Mouse (Mus musculus) thymus, postnatal 25 days (tissue): ENCODE data around the gene Cebpb.
A peak's percentile ranks its signal among the peaks of the same experiment; 100 is the strongest.

Experiments used
- DNase-seq: peaks from one replicate; pipeline ENCODE4 v3.0.0; 2022

Gene Cebpb

GRCm38 (mm10) chr2:167665972-167666713, 22.6 kb upstream of the Cebpb start:
- no peak for DNase-seq

GRCm38 (mm10) chr2:167668426-167668825, 20.3 kb upstream of the Cebpb start:
- DNase-seq: no peak

GRCm38 (mm10) chr2:167669398-167669797, 19.3 kb upstream of the Cebpb start:
- DNase-seq: no peak

- no peak for DNase-seq
These were observed 17.5 kb upstream of the Cebpb start for GRCm38 (mm10) chr2:167671101-167671633.

- no peak for DNase-seq
These were observed 16.5 kb upstream of the Cebpb start for GRCm38 (mm10) chr2:167672212-167672685.

- peak; percentile 54 for DNase-seq
These were observed 13.4 kb upstream of the Cebpb start for GRCm38 (mm10) chr2:167675120-167675909.

- DNase-seq: no peak
These were observed 10.1 kb upstream of the Cebpb start for GRCm38 (mm10) chr2:167678600-167678999.

GRCm38 (mm10) chr2:167679902-167680430, 8.7 kb upstream of the Cebpb start:
- peak; percentile 90 for DNase-seq

- DNase-seq: peak; percentile 78
These were observed 8.1 kb upstream of the Cebpb start for GRCm38 (mm10) chr2:167680657-167681056.

GRCm38 (mm10) chr2:167683721-167684120, 5.0 kb upstream of the Cebpb start:
- no peak for DNase-seq

- DNase-seq: peak; percentile 95
These were observed 3.6 kb upstream of the Cebpb start for GRCm38 (mm10) chr2:167685137-167685536.

- DNase-seq: no peak
These were observed 2.9 kb upstream of the Cebpb start for GRCm38 (mm10) chr2:167685865-167686264.

- no peak for DNase-seq
These were observed 2.1 kb upstream of the Cebpb start for GRCm38 (mm10) chr2:167686382-167687249.

GRCm38 (mm10) chr2:167687250-167687586, 1.5 kb upstream of the Cebpb start:
- no peak for DNase-seq

GRCm38 (mm10) chr2:167687651-167688101, 1.0 kb upstream of the Cebpb start:
- DNase-seq: no peak

- DNase-seq: no peak
These were observed 603 bp upstream of the Cebpb start for GRCm38 (mm10) chr2:167688126-167688497.

- peak; percentile 62 for DNase-seq
These were observed 945 bp downstream of the Cebpb start, which contains the start of gene Tmem189 for GRCm38 (mm10) chr2:167689501-167690218. Gene Tmem189 (minus strand): TSS chr2:167689822.

- no peak for DNase-seq
These were observed 1.7 kb downstream of the Cebpb start for GRCm38 (mm10) chr2:167690219-167690961.

- no peak for DNase-seq
These were observed 2.2 kb downstream of the Cebpb start for GRCm38 (mm10) chr2:167690962-167691311.

- no peak for DNase-seq
These were observed 2.7 kb downstream of the Cebpb start for GRCm38 (mm10) chr2:167691410-167691809.
